Mouse (Mus musculus): ENCODE measurements at regions not wholly inside any gene's neighbourhood (a gene's known extent, or its start where the extent isn't known, plus 50 kb on each side); places are given as distances from the start of the nearest gene placed in this dataset.

DNA sequence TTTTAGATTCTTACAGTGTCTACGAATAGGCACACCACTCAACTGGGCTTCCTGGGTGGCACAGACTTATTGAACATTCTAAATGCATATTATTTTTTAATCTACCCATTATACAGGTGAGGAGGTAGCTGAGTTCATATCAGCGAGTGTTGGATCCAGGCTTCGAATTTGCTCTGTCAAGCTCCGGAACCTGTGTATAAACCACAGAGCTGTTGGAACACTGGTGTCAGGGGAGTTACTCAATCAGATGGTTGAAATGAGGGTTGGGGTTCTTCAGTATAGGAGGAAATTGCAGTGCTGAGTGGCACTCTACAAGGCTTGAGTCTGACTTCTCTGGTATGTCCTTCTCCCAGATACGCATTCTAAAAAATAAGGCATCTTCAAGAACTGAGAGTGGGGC, 263.1 kb downstream of the Maf start:
- TF ChIP-seq USF1 (IDR thresholded peaks at IDR 0.05; ENCODE audit: low read depth) (no peak), CTCF (IDR thresholded peaks at IDR 0.05; ENCODE audit: control insufficient read depth, insufficient read depth, insufficient read length) (no peak), MYOD1 (IDR thresholded peaks at IDR 0.05; ENCODE audit: control insufficient read depth, insufficient read length, low read depth) (no peak), CEBPB (IDR thresholded peaks at IDR 0.05; ENCODE audit: low read depth) (no peak), MAX (IDR thresholded peaks at IDR 0.05) (no peak), MYOG (IDR thresholded peaks at IDR 0.05; ENCODE audit: control insufficient read depth, extremely low read depth, insufficient read length) (no peak), FOSL1 (IDR thresholded peaks at IDR 0.05; ENCODE audit: insufficient read depth, low read length, poor library complexity, severe bottlenecking) (no peak)
